Mouse (Mus musculus): ENCODE data around the gene Pla2g3. TPM values are rescaled to one million over a fixed set of nuclear protein-coding genes. Genes with fewer than 3 reads are reported as not detected.

The Pla2g3 gene
- total and polyA plus RNA-seq, 3 experiments: not detected

GRCm38 (mm10) chr11:3539111-3539825, 51.2 kb downstream of the Pla2g3 start:
- H3K36me3 ChIP-seq (replicated peaks in 1 of 2; ENCODE audit: control insufficient read depth in 1 of 2, insufficient read depth in 1 of 2, low read length in 1 of 2): no peaks in the 10 kb centered on the region
- peak overlapping the region; percentile 98 for H3K4me2 ChIP-seq (ENCODE audit: insufficient read depth, low read depth, poor library complexity, severe bottlenecking)
- peaks cover 6 to 55% of the 10 kb centered on the region in 2 experiments for H3K4me1 ChIP-seq (ENCODE audit: control insufficient read depth in 1 of 2, insufficient read depth in 2 of 2)
- in situ Hi-C loops (cut with MboI; ENCODE audit: low pct_ligation_motif_present, low pct_unique_long_range_greater_than_20kb, low sequenced_read_pairs) (loop anchor here (25.0 kb wide), 1 partner anchor 373 kb away; the partner anchor contains the start of gene Slc35e4), dilution Hi-C loops (cut with MboI; ENCODE audit: extremely low pct_ligation_motif_present, extremely low pct_unique_long_range_greater_than_20kb, low sequenced_read_pairs) (no loop called here)
- peak overlapping the region; percentile 75 for H3K9ac ChIP-seq (ENCODE audit: insufficient read depth, low read depth)
- H3K27ac ChIP-seq (ENCODE audit: insufficient read depth, low read depth): no peak overlapping the region
- peaks cover 2% of the 10 kb centered on the region for H3K9me3 ChIP-seq (replicated peaks; ENCODE audit: low read length)
- H3K4me3 ChIP-seq (replicated peaks in 1 of 3; ENCODE audit: low read depth in 2 of 3, low read length in 2 of 3, poor library complexity in 1 of 3): peak overlapping the region; percentile 53 to 68 (median 56)
- H3K79me2 ChIP-seq (replicated peaks; ENCODE audit: control insufficient read depth, extremely low read depth, insufficient read depth, poor library complexity, severe bottlenecking): no peaks in the 10 kb centered on the region
- peak; percentile 96 for DNase-seq (ENCODE audit: extremely low read depth)
- TF ChIP-seq HCFC1 (IDR thresholded peaks at IDR 0.05; ENCODE audit: low read depth, low read length) (peak; percentile 99), POLR2AphosphoS2 (IDR thresholded peaks at IDR 0.05; ENCODE audit: low read depth, low read length) (peak; percentile 57; the same call in 1 of the 2 replicates), RCOR1 (conservative IDR thresholded peaks at IDR 0.05; ENCODE audit: low read depth, low read length) (peak; percentile 44; the same call in 1 of the 2 replicates), ZMIZ1 (IDR thresholded peaks at IDR 0.05; ENCODE audit: low read depth, low read length) (peak; percentile 94), EP300 (IDR thresholded peaks at IDR 0.05; ENCODE audit: low read length) (no peak; the same call in 1 of the 2 replicates), CTCF (conservative IDR thresholded peaks at IDR 0.05 in 1 of 2, IDR thresholded peaks at IDR 0.05 in 1 of 2; ENCODE audit: low read depth in 2 of 2, low read length in 2 of 2) (peak in 1 of 2 experiments; percentile 0; a peak in 1 of 4 replicates), TCF12 (IDR thresholded peaks at IDR 0.05; ENCODE audit: low read depth, low read length) (peak; percentile 93), MEF2A (IDR thresholded peaks at IDR 0.05; ENCODE audit: borderline replicate concordance, low read depth, low read length) (peak; percentile 72), JUND (conservative IDR thresholded peaks at IDR 0.05; ENCODE audit: low read depth, low read length) (no peak), ZKSCAN1 (IDR thresholded peaks at IDR 0.05; ENCODE audit: borderline replicate concordance, low read depth, low read length) (no peak), ZNF384 (IDR thresholded peaks at IDR 0.05; ENCODE audit: low read depth, low read length) (no peak), USF1 (IDR thresholded peaks at IDR 0.05; ENCODE audit: low read depth, low read length) (no peak), GABPA (IDR thresholded peaks at IDR 0.05; ENCODE audit: insufficient replicate concordance, low read depth, low read length) (peak; percentile 33; the same call in 1 of the 2 replicates), NELFE (IDR thresholded peaks at IDR 0.05; ENCODE audit: low read depth, low read length) (peak; percentile 81), SMC3 (IDR thresholded peaks at IDR 0.05; ENCODE audit: low read depth, low read length) (no peak), E2F4 (IDR thresholded peaks at IDR 0.05; ENCODE audit: insufficient replicate concordance, low read depth, low read length) (0 out of 2 replicates have a peak, but pooled peaks have one; percentile 40), SIN3A (IDR thresholded peaks at IDR 0.05; ENCODE audit: low read length) (peak; percentile 91), CHD1 (IDR thresholded peaks at IDR 0.05; ENCODE audit: low read depth, low read length) (no peak), RAD21 (IDR thresholded peaks at IDR 0.05; ENCODE audit: low read depth, low read length) (no peak), MYC (IDR thresholded peaks at IDR 0.05; ENCODE audit: low read depth, low read length) (peak; percentile 33; the same call in 1 of the 2 replicates), ETS1 (conservative IDR thresholded peaks at IDR 0.05; ENCODE audit: low read depth, low read length) (no peak), MAFK (IDR thresholded peaks at IDR 0.05; ENCODE audit: insufficient replicate concordance, low read length) (no peak), UBTF (IDR thresholded peaks at IDR 0.05; ENCODE audit: low read depth, low read length) (no peak; the same call in 1 of the 2 replicates), MAZ (IDR thresholded peaks at IDR 0.05; ENCODE audit: low read depth, low read length) (peak; percentile 88), ZC3H11A (IDR thresholded peaks at IDR 0.05; ENCODE audit: low read depth, low read length) (no peak), KAT2A (IDR thresholded peaks at IDR 0.05; ENCODE audit: insufficient replicate concordance, low read length) (peak; percentile 88; the same call in 1 of the 2 replicates), POLR2A (IDR thresholded peaks at IDR 0.05; ENCODE audit: low read depth, low read length) (peak; percentile 88), JUN (IDR thresholded peaks at IDR 0.05; ENCODE audit: insufficient read depth, low read depth, low read length) (no peak), PAX5 (IDR thresholded peaks at IDR 0.05; ENCODE audit: low read length) (no peak), MAX (IDR thresholded peaks at IDR 0.05; ENCODE audit: low read length) (0 out of 2 replicates have a peak, but pooled peaks have one; percentile 45), IRF4 (IDR thresholded peaks at IDR 0.05; ENCODE audit: low read depth, low read length) (0 out of 2 replicates have a peak, but pooled peaks have one; percentile 26), ELF1 (IDR thresholded peaks at IDR 0.05; ENCODE audit: low read depth, low read length) (peak; percentile 58), TBP (conservative IDR thresholded peaks at IDR 0.05; ENCODE audit: low read depth, low read length) (peak; percentile 76), BHLHE40 (IDR thresholded peaks at IDR 0.05; ENCODE audit: low read depth, low read length) (no peak), CHD2 (IDR thresholded peaks at IDR 0.05; ENCODE audit: low read length) (peak; percentile 66; the same call in 1 of the 2 replicates), NRF1 (IDR thresholded peaks at IDR 0.05; ENCODE audit: low read depth, low read length) (peak; percentile 42; the same call in 1 of the 2 replicates), MXI1 (IDR thresholded peaks at IDR 0.05; ENCODE audit: low read depth, low read length) (peak; percentile 83), USF2 (conservative IDR thresholded peaks at IDR 0.05; ENCODE audit: low read depth, low read length) (no peak)
- no peaks in the 10 kb centered on the region for H3K27me3 ChIP-seq (replicated peaks)
